Mouse (Mus musculus) retina, adult 2 months (tissue): ENCODE measurements around the gene Asna1.

Experiments
- DNase-seq: peaks from one replicate; pipeline ENCODE4 v3.0.0-alpha.2; 2012; ENCODE audit warnings: low read depth, low spot score

The Asna1 gene

DNA sequence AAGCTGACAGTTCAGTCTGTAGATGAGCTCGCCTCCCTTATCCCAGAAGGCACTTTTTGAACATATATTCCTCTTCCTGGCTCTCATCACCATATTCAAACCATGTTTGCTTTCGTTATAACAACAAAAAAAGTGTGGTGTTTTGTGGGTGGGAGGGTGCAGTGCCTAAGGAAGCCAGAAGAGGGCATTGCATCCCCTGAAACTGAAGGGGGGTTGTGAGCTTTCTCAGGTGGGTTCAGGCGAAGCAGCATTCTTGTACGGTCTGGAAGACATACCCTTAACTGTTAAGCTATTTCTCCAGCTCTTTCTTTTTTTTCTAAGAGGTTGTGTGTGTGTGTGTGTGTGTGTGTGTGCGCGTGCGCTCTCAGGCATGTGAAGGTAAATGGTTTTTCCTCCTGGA is 49.6 kb downstream of the Asna1 start:
- no peak for DNase-seq

DNA sequence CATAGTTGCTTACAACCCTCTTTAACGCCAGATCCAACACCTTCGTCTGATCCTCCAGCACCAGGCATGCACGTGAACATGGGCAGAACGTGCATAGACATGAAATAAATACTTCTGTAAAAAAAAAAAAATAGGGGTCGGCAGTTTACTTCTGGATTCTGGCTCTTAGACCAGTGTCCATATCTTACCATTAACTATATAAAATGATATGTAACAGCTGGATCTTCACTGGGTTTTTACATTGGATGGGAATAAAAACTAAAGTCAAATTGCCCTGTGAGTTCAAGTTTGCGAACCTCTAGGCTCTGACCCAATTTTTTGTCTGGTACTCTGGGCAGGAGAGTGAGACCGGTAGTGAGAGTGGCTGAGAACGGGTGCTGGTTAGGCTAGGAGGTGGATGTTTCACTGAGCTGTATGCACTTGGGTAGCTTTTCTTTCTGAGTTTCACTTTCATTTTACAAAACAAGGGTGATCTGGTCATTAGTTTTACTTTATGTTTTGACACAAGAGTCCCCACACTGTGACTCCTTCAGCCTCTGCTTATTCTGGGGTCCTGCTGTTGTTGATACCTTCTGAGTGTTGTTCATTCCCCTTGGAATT is 50.4 kb downstream of the Asna1 start:
- no peak for DNase-seq

DNA sequence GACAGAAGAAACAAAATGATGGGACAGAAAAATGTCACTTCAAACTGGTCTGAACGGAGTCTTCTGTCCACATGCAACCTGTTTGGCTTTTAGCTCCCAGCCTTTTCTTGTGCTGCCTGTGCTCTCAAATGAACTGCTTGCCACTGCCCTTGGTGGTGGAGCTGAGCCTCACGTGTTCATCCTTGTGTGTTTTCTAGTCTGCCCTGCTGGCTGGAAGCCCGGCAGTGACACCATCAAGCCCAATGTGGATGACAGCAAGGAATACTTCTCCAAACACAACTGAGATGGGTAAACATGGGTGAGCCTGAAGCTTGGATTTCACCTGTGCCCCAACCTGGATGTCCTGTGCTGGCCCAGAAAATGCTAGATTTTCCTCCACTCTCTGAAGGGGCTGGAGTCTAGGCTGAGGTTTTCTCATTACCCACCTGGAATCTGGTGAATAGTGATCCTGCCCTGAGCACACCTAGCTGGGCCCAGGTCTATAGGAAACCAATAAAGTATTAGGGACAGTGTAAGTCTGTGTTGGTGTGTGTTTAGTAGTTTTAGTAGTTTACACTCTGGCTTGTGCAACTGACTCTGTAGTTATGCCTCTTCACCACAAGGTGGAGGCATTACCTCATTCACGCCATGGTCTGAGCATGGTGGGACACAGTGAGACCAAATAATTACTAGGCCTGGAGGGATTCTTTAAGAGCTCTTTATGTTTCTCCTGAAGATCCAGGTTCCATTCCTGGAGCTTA is 51.1 kb downstream of the Asna1 start:
- DNase-seq, result no peak

DNA sequence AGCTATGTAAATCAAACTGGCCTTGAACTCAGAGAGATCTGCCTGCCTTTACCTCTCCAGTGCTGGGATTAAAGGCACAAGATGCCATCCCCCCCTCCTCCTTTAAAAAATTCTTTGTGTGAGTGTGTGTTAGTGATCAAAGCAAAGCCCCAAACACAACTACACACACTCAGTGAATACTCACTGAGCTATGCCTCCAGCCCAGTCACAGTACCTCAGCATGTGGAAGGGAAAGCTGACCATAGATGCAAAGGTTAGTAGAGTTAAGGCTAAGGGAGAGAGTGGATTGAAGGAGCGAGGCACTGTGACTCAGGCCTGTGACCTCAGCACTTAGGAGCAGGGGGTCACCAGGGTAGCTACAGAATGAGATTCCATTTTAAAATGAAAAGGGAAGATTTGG is 52.0 kb downstream of the Asna1 start:
- no peak for DNase-seq

DNA sequence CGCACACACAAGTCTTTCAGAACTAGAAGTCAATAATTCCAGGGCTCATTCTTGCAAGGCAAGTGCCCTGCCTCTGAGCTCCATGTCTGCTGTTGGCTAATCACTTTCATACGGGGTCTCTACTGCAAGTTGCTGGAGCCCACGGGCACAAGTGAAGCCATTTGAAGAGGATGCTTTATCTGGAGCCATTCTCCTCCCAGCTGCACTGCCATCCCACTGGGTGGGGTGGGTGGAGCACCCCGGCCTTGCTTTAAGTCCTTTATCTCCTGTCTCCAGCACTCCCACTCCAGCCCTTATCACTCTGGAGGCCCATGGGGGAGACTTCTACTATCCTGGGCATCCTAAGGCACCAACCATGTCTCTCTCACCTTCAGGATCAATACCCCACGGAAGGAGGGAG is 54.2 kb downstream of the Asna1 start:
- DNase-seq, result no peak

DNA sequence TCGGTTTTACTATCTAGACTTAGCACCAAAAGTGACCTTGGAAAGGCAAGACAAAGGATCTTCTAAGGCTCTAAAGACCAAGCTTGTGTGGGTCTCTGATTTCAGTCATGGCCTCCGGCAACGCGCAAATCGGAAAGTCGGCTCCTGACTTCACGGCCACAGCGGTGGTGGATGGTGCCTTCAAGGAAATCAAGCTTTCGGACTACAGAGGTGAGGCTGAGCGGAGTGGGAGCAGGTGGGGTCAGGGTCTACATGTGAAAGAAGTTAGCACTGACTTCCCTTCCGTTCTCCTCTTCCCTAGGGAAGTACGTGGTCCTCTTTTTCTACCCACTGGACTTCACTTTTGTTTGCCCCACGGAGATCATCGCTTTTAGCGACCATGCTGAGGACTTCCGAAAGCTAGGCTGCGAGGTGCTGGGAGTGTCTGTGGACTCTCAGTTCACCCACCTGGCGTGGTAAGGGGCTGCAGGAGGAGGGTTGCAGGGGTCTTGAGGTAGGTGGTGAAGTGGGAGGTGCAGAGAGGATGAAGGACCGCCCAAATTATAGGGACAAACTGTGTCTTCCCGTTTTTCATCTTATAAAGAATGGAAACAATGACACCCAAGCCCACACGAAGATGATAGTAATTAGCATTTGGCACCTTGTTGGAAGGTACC is 54.8 kb downstream of the Asna1 start:
- DNase-seq, result no peak

DNA sequence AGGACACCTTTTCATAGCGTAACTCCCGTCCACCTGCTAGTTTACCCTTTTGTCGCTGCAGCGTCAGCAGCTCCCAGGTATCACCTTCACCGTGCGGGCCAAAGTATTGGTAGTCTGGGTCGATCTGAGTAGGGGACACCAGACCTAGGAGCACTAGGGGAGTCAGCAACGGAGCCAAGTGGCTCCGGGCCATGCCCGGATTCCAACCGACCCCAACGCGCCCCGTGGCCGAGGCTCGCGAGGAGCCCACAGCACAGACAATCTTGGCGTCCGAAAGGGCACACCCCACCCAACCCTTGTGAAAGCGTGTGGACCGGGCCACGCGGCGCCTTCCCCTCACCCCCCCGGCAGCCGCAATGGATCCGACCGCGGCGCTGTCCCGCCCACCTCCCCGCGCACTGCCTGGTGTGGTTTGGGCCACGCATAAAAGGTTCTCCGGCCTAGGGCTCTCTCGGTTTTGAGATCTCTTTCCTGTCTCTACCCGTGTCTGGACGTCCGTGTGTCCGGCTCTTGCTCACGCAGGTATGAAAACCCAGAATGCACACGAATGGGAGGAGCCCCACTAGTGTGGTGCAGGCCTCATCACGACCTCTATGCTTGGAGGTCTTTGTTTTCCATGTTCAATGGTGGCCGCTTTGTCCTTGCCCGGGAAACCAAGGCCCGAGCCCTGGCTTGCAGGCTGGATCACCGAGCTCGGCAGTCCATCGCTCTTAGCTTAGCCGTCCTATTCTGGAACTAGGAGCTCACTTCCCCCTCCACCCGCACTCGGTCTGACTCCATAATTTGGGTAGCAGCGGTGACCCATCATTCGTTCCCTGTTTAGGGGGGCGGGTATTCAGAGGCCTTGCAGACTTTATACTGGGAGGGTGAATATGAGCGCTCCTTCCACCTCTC is 55.6 kb downstream of the Asna1 start, which contains the start of the genes Gm49661, Prdx2 and Rnaseh2a:
Gene Gm49661, minus strand, starts transcription at position 193 of the 894 bp plus-strand sequence.
Gene Prdx2, plus strand, starts transcription at position 347 of the 894 bp plus-strand sequence.
Gene Rnaseh2a, minus strand, starts transcription at position 527 of the 894 bp plus-strand sequence.
- DNase-seq, result no peak

DNA sequence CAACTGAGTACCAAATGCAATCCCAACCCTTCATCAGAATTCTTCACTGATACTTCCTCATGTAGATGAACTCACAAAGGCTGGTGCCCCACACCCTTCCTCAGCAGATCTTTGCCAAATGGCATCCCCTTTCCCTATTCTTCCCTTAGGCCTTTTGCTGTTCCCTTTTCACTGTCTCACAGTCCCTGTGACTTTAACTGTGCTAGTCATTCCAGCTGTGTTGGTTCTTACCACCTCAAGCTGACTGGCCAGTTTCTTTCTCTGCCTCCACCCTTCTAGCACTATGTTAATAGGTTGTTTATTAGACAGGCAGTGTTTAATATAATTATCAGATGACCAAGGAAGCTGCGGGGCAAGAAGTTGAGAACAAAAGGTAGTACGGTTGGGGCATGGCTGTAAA is 56.4 kb downstream of the Asna1 start:
- no peak for DNase-seq
